ENCODE assay signal across 19 mouse cellular contexts in the genomic region with DNA sequence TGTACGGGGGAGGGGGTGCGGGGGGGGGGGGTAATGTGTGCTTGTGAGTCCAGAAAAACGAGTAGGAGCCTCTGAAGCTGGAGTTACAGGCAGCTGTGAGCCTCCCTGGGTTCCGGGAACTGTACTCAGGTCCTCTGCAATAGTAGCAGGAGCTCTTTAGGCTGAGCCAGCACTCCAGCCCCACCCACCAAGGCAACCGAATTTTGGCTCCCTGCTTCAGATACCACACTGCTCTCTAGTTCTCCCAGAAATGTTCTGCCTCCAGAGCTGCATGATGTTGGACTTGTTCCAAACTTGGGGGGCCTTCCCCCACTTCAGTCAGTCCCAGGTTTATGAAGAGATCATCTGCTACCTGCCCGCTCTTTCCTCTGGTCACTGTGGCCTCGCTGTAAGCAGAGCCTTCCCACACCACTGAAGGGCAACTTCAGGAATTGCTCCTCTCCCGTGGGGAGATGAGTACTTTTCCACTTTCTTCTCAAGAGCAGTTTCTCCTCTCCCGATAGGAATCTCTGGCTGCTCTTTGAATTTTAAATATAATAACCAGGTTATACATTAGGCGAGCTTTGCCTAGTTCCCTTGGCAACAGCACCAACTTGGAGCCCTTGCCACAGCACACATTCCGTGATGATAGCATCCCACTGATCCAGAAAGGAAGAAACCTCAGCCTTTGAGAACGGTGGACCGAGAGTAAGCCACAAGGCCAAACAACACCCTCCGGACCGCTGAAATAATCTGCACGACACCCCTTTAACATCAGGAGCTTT. TPM values are rescaled to one million over a fixed set of nuclear protein-coding genes. Genes with fewer than 3 reads are reported as not detected.
DNase-seq lines count a peak whose midpoint lies in the region; ATAC-seq and TF ChIP-seq lines count a peak whose summit lies in the region.
"Had no signal": no experiment of that assay in that cellular context is flagged by ENCODE, and none has a peak within 500 bp of the region (broad histone marks: within the 10 kb centered on the region; RNA-seq: fewer than 3 reads in every experiment).

No protein-coding gene starts in this region.

- no peak overlapping the region for H3K9ac ChIP-seq in forebrain, postnatal 0 days
- H3K9ac ChIP-seq in forebrain, embryonic 14.5 days (ENCODE audit: low read length) = no peak overlapping the region
- no peak overlapping the region for H3K9ac ChIP-seq in limb, embryonic 12.5 days (replicated peaks)
- H3K9ac ChIP-seq in hindbrain, embryonic 13.5 days = no peak overlapping the region
- H3K9ac ChIP-seq: heart, embryonic 12.5 days had no signal

- H3K36me3 ChIP-seq in forebrain, postnatal 0 days (ENCODE audit: insufficient read depth) = no peaks in the 10 kb centered on the region
- H3K36me3 ChIP-seq in forebrain, embryonic 14.5 days (ENCODE audit: control insufficient read depth, insufficient read depth, low read length) = no peaks in the 10 kb centered on the region
- H3K36me3 ChIP-seq in E14TG2a.4 (ENCODE audit: insufficient read depth, low read length) = no peaks in the 10 kb centered on the region
- no peaks in the 10 kb centered on the region for H3K36me3 ChIP-seq in limb, embryonic 12.5 days
- no peaks in the 10 kb centered on the region for H3K36me3 ChIP-seq in hindbrain, embryonic 13.5 days
- H3K36me3 ChIP-seq: heart, embryonic 12.5 days had no signal

- 62% methylated on average over 16 of the region's 16 CpGs for WGBS in forebrain, postnatal 0 days
- WGBS in forebrain, embryonic 14.5 days = 76% methylated on average over 16 of the region's 16 CpGs
- 74% methylated on average over 15 of the region's 16 CpGs for WGBS in limb, embryonic 12.5 days
- 73% methylated on average over 16 of the region's 16 CpGs for WGBS in hindbrain, embryonic 13.5 days

- no peak overlapping the region for H3K4me2 ChIP-seq in forebrain, postnatal 0 days (ENCODE audit: low read depth)
- no peak overlapping the region for H3K4me2 ChIP-seq in forebrain, embryonic 14.5 days (ENCODE audit: low read length)
- no peak overlapping the region for H3K4me2 ChIP-seq in limb, embryonic 12.5 days
- no peak overlapping the region for H3K4me2 ChIP-seq in hindbrain, embryonic 13.5 days
- H3K4me2 ChIP-seq: heart, embryonic 12.5 days; liver, embryonic 11.5 days had no signal

- H3K9me3 ChIP-seq in forebrain, postnatal 0 days (ENCODE audit: low read length) = no peaks in the 10 kb centered on the region
- no peaks in the 10 kb centered on the region for H3K9me3 ChIP-seq in forebrain, embryonic 14.5 days (replicated peaks; ENCODE audit: control insufficient read depth, low read length)
- no peaks in the 10 kb centered on the region for H3K9me3 ChIP-seq in E14TG2a.4 (ENCODE audit: low read length)
- H3K9me3 ChIP-seq in limb, embryonic 12.5 days = no peaks in the 10 kb centered on the region
- H3K9me3 ChIP-seq in hindbrain, embryonic 13.5 days = no peaks in the 10 kb centered on the region
- H3K9me3 ChIP-seq: heart, embryonic 12.5 days; megakaryocyte, embryonic 14.5 days had no signal

- H3K27me3 ChIP-seq in forebrain, postnatal 0 days (ENCODE audit: insufficient read depth, low read length) = no peaks in the 10 kb centered on the region
- no peaks in the 10 kb centered on the region for H3K27me3 ChIP-seq in forebrain, embryonic 14.5 days (replicated peaks; ENCODE audit: control insufficient read depth, insufficient read depth, low read length)
- H3K27me3 ChIP-seq in E14TG2a.4 (ENCODE audit: insufficient read depth, low read length) = no peaks in the 10 kb centered on the region
- H3K27me3 ChIP-seq in limb, embryonic 12.5 days = no peaks in the 10 kb centered on the region
- no peaks in the 10 kb centered on the region for H3K27me3 ChIP-seq in hindbrain, embryonic 13.5 days
- H3K27me3 ChIP-seq: heart, embryonic 12.5 days had no signal

- H3K27ac ChIP-seq in forebrain, postnatal 0 days (ENCODE audit: low read depth, low read length) = peak overlapping the region; percentile 35; the same call in 1 of the 2 replicates
- H3K27ac ChIP-seq in forebrain, embryonic 14.5 days (ENCODE audit: low read depth, low read length) = no peak overlapping the region
- peak overlapping the region; percentile 57 for H3K27ac ChIP-seq in left cerebral cortex, adult 2 months
- 0 out of 2 replicates have a peak overlapping the region, but pooled peaks have one; percentile 29 for H3K27ac ChIP-seq in limb, embryonic 12.5 days
- no peak overlapping the region for H3K27ac ChIP-seq in hindbrain, embryonic 13.5 days

- no peaks in the 10 kb centered on the region for H3K4me1 ChIP-seq in forebrain, postnatal 0 days (ENCODE audit: insufficient read depth)
- H3K4me1 ChIP-seq in forebrain, embryonic 14.5 days (ENCODE audit: control insufficient read depth, insufficient read depth, low read length) = no peaks in the 10 kb centered on the region
- peaks cover 23% of the 10 kb centered on the region for H3K4me1 ChIP-seq in E14TG2a.4 (replicated peaks; ENCODE audit: low read depth, low read length)
- H3K4me1 ChIP-seq in limb, embryonic 12.5 days (replicated peaks) = no peaks in the 10 kb centered on the region; the same call in 1 of the 2 replicates
- no peaks in the 10 kb centered on the region for H3K4me1 ChIP-seq in hindbrain, embryonic 13.5 days (replicated peaks)

- intact Hi-C loops in left cerebral cortex, adult 2 months (cut with DNase I) = no loop called here

- no peak for TF ChIP-seq CTCF in forebrain, postnatal 0 days (IDR thresholded peaks at IDR 0.05; ENCODE audit: low read depth)
- TF ChIP-seq CTCF in left cerebral cortex, adult 2 months (IDR thresholded peaks at IDR 0.05) = no peak
- TF ChIP-seq CTCF in E14TG2a.4 (conservative IDR thresholded peaks at IDR 0.05; ENCODE audit: low read length) = no peak

- no peak overlapping the region for H3K4me3 ChIP-seq in forebrain, postnatal 0 days (ENCODE audit: low read depth, low read length)
- H3K4me3 ChIP-seq in forebrain, embryonic 14.5 days (ENCODE audit: low read depth, low read length) = no peak overlapping the region
- H3K4me3 ChIP-seq in left cerebral cortex, adult 2 months = no peak overlapping the region
- H3K4me3 ChIP-seq in E14TG2a.4 (replicated peaks; ENCODE audit: low read length) = 0 out of 2 replicates have a peak overlapping the region, but pooled peaks have one; percentile 26
- H3K4me3 ChIP-seq in limb, embryonic 12.5 days (replicated peaks) = no peak overlapping the region
- H3K4me3 ChIP-seq in hindbrain, embryonic 13.5 days = no peak overlapping the region
- H3K4me3 ChIP-seq: erythroblast, embryonic 14.5 days; heart, embryonic 12.5 days; megakaryocyte, embryonic 14.5 days had no signal

- DNase-seq in forebrain, postnatal 0 days = peak; percentile 48
- no peak for DNase-seq in forebrain, embryonic 14.5 days (ENCODE audit: low spot score)
- DNase-seq in left cerebral cortex, adult 2 months (ENCODE audit: extremely low spot score in 1 of 2, low spot score in 2 of 2) = peak in 1 of 2 experiments; percentile 31
- DNase-seq in left cerebral cortex, adult 11 months (ENCODE audit: low spot score) = no peak
- no peak for DNase-seq in layer of hippocampus, adult 8-10 months (ENCODE audit: low spot score in 2 of 2)
- DNase-seq: adrenal gland, postnatal 10 days; cerebellum, adult 11-12 months; cerebellum, postnatal 25 days; kidney, adult 11 months; lung, postnatal 10 days; thymus, postnatal 4 days had no signal

- peak; percentile 42; the same call in 1 of the 2 replicates for ATAC-seq in forebrain, postnatal 0 days
- ATAC-seq in forebrain, embryonic 14.5 days = no peak
- ATAC-seq in limb, embryonic 12.5 days (ENCODE audit: insufficient number of reproducible peaks, insufficient read depth, low FRiP score, low TSS enrichment, low read depth) = no peak
- no peak for ATAC-seq in hindbrain, embryonic 13.5 days (ENCODE audit: low FRiP score)
- ATAC-seq: hindbrain, embryonic 16.5 days had no signal

RNA-seq across cellular contexts. Expression of gene Myh10, which starts 42.8 kb away (rescaled TPM):
- 141 and 183 TPM in 2 replicates for total RNA-seq in forebrain, postnatal 0 days (2014; rRNA removed)
- 50.4 and 68.0 TPM in 2 replicates for polyA plus RNA-seq in forebrain, postnatal 0 days (2015; fragmentation: Nextera tagmentation; extraction: Ambion mirVana)
- 88.8 and 105 TPM in 2 replicates for polyA plus RNA-seq in forebrain, embryonic 14.5 days (2014; fragmentation: Nextera tagmentation; extraction: Ambion mirVana)
- 100 to 1,000 TPM; 219 to 221 TPM for total RNA-seq in left cerebral cortex, adult 2 months (2021)
- 175 and 189 TPM in 2 replicates for polyA plus RNA-seq in limb, embryonic 12.5 days (2016; fragmentation: Nextera tagmentation; extraction: Ambion mirVana)
- 93.4 and 98.3 TPM in 2 replicates for polyA plus RNA-seq in hindbrain, embryonic 13.5 days (2015; fragmentation: Nextera tagmentation; extraction: Ambion mirVana)
- total RNA-seq in layer of hippocampus, adult 8-10 months (2022) = 100 to 1,000 TPM; 139 to 165 (median 152) TPM

Comparison
In these comparisons a context has a peak if more than half of its experiments do, and no peak if none do; other contexts are left out.
1. H3K27ac ChIP-seq: peak in forebrain, postnatal 0 days (single experiment), left cerebral cortex, adult 2 months (single experiment) and limb, embryonic 12.5 days (single experiment); none in forebrain, embryonic 14.5 days (single experiment) and hindbrain, embryonic 13.5 days (single experiment).